ENCODE assay signal across 15 mouse cellular contexts in genomic region chr2:160789741-160790140, GRCm38 (mm10).
"Had no signal": no experiment of that assay in that cellular context is flagged by ENCODE, and none has a peak within 500 bp of the region (broad histone marks: within the 10 kb centered on the region; RNA-seq: fewer than 3 reads in every experiment).

No protein-coding gene starts in this region.

- H3K4me2 ChIP-seq: lung, embryonic 14.5 days; midbrain, embryonic 11.5 days; midbrain, embryonic 13.5 days; midbrain, embryonic 15.5 days; neural tube, embryonic 12.5 days; stomach, embryonic 15.5 days had no signal

- H3K36me3 ChIP-seq: midbrain, embryonic 13.5 days; midbrain, embryonic 15.5 days; neural tube, embryonic 12.5 days; stomach, embryonic 15.5 days had no signal

- H3K4me3 ChIP-seq: megakaryocyte, embryonic 14.5 days; midbrain, embryonic 13.5 days; midbrain, embryonic 15.5 days; neural tube, embryonic 12.5 days; stomach, embryonic 15.5 days had no signal

- DNase-seq: lung, adult 18-20 months; lung, embryonic 14.5 days; lung, postnatal 10 days; right cerebral cortex, postnatal 14 days; thymus, adult 2 months; thymus, postnatal 25 days; thymus, postnatal 4 days had no signal

- H3K27ac ChIP-seq: macrophage; midbrain, embryonic 13.5 days; midbrain, embryonic 15.5 days; neural tube, embryonic 12.5 days; stomach, embryonic 15.5 days; stomach, postnatal 0 days had no signal

- ATAC-seq: midbrain, embryonic 13.5 days; midbrain, embryonic 15.5 days had no signal

- H3K4me1 ChIP-seq: neural tube, embryonic 12.5 days; stomach, embryonic 15.5 days had no signal

- H3K9ac ChIP-seq: lung, embryonic 14.5 days; midbrain, embryonic 13.5 days; midbrain, embryonic 15.5 days; neural tube, embryonic 12.5 days; stomach, embryonic 15.5 days had no signal

- H3K9me3 ChIP-seq: megakaryocyte, embryonic 14.5 days; midbrain, embryonic 13.5 days; midbrain, embryonic 15.5 days; neural tube, embryonic 12.5 days; stomach, embryonic 15.5 days had no signal

- H3K27me3 ChIP-seq: midbrain, embryonic 13.5 days; midbrain, embryonic 15.5 days; neural tube, embryonic 12.5 days; stomach, embryonic 15.5 days had no signal
